Mouse (Mus musculus) embryonic facial prominence, embryonic 10.5 days (tissue): ENCODE data around the gene Scamp1. TPM values are rescaled to one million over a fixed set of nuclear protein-coding genes. Genes with fewer than 3 reads are reported as not detected.

Experiments
- DNase-seq: peaks from one replicate; pipeline ENCODE4 v3.0.0-alpha.2; 2017; ENCODE audit warnings: low spot score
- H3K27ac ChIP-seq: fragments of 300-500 bp; sonication (generic); replicated peaks from 2 replicates; pipeline ENCODE4 v1.5.1; 2016; ENCODE audit warnings: mild to moderate bottlenecking
- H3K27me3 ChIP-seq: fragments of 300-500 bp; sonication (generic); replicated peaks from 2 replicates; pipeline ENCODE4 v1.6.1; 2016; ENCODE audit warnings: low read depth, mild to moderate bottlenecking; ENCODE audit not compliant: poor library complexity, severe bottlenecking
- H3K36me3 ChIP-seq: fragments of 300-500 bp; sonication (generic); replicated peaks from 2 replicates; pipeline ENCODE4 v1.6.1; 2016; ENCODE audit warnings: mild to moderate bottlenecking, moderate library complexity
- H3K4me1 ChIP-seq: fragments of 300-500 bp; sonication (generic); 2 replicates; pipeline ENCODE4 v1.6.1; 2016
- H3K4me3 ChIP-seq: fragments of 300-500 bp; sonication (generic); 2 replicates; pipeline ENCODE4 v1.5.1; 2016; ENCODE audit warnings: mild to moderate bottlenecking, moderate library complexity
- H3K9me3 ChIP-seq: fragments of 300-500 bp; sonication (generic); 2 replicates; pipeline ENCODE4 v1.6.1; 2016; ENCODE audit warnings: mild to moderate bottlenecking
- WGBS: fragments of 180-500 bp; shearing (Covaris S2); methylation state at CpG from one replicate; pipeline ENCODE4 v1.1.7; 2016; 5-methylcytosine and 5-hydroxymethylcytosine counted together
- polyA plus RNA-seq: library from polyadenylated mRNA; unstranded; fragments of >200 nt; fragmentation: Nextera tagmentation; extraction: Ambion mirVana; gene quantifications from 2 replicates; pipeline ENCODE4 v1.2.1, GENCODE M21; 2016

Scamp1 gene
- polyA plus RNA-seq, 1 experiment from 2014 or later, result 27.6 TPM

- Histone ChIP-seq H3K27me3 (peaks cover 2% of the 10 kb centered on the region; the same call in 1 of the 2 replicates), H3K9me3 (no peaks in the 10 kb centered on the region), H3K4me1 (peaks cover 25% of the 10 kb centered on the region), H3K27ac (no peak overlapping the region), H3K36me3 (peaks cover 32% of the 10 kb centered on the region), H3K4me3 (no peak overlapping the region)
- no peak for DNase-seq
- WGBS, result 85% methylated on average over 5 of the region's 5 CpGs
Measured at GRCm38 (mm10) chr13:94180477-94181420, 104.9 kb downstream of the Scamp1 start.

GRCm38 (mm10) chr13:94178401-94179040 is 107.1 kb downstream of the Scamp1 start:
- H3K27me3 ChIP-seq, result peaks cover 24% of the 10 kb centered on the region
- 77% methylated on average over 11 of the region's 11 CpGs for WGBS
- H3K4me3 ChIP-seq, result no peak overlapping the region
- DNase-seq, result no peak
- peaks cover 33% of the 10 kb centered on the region for H3K36me3 ChIP-seq
- no peaks in the 10 kb centered on the region for H3K9me3 ChIP-seq
- H3K4me1 ChIP-seq, result peaks cover 47% of the 10 kb centered on the region
- peak overlapping the region; percentile 48; the same call in 1 of the 2 replicates for H3K27ac ChIP-seq

GRCm38 (mm10) chr13:94177148-94177547 is 108.5 kb downstream of the Scamp1 start:
- Histone ChIP-seq H3K36me3 (peaks cover 33% of the 10 kb centered on the region), H3K27ac (no peak overlapping the region), H3K4me3 (no peak overlapping the region), H3K9me3 (no peaks in the 10 kb centered on the region), H3K4me1 (peaks cover 57% of the 10 kb centered on the region), H3K27me3 (peaks cover 36% of the 10 kb centered on the region)
- 57% methylated on average over 7 of the region's 7 CpGs for WGBS
- peak; percentile 49 for DNase-seq

GRCm38 (mm10) chr13:94175379-94176050 is 110.1 kb downstream of the Scamp1 start:
- Histone ChIP-seq H3K4me3 (0 out of 2 replicates have a peak overlapping the region, but pooled peaks have one; percentile 65), H3K4me1 (peaks cover 57% of the 10 kb centered on the region), H3K27ac (no peak overlapping the region), H3K27me3 (peaks cover 52% of the 10 kb centered on the region), H3K36me3 (peaks cover 28% of the 10 kb centered on the region), H3K9me3 (no peaks in the 10 kb centered on the region)
- no peak for DNase-seq
- 58% methylated on average over 6 of the region's 6 CpGs for WGBS

- Histone ChIP-seq H3K36me3 (peaks cover 27% of the 10 kb centered on the region), H3K4me3 (peak overlapping the region; percentile 65), H3K4me1 (peaks cover 55% of the 10 kb centered on the region), H3K27ac (no peak overlapping the region), H3K9me3 (no peaks in the 10 kb centered on the region), H3K27me3 (peaks cover 56% of the 10 kb centered on the region)
- DNase-seq, result no peak
- 17% methylated on average over 16 of the region's 16 CpGs for WGBS
Measured at GRCm38 (mm10) chr13:94174577-94175279, 110.9 kb downstream of the Scamp1 start.

GRCm38 (mm10) chr13:94173633-94174576 is 111.8 kb downstream of the Scamp1 start:
- Histone ChIP-seq H3K4me1 (peaks cover 51% of the 10 kb centered on the region), H3K27me3 (peaks cover 56% of the 10 kb centered on the region), H3K27ac (peak overlapping the region; percentile 68), H3K36me3 (peaks cover 19% of the 10 kb centered on the region), H3K4me3 (peak overlapping the region; percentile 65), H3K9me3 (no peaks in the 10 kb centered on the region)
- peak; percentile 75 for DNase-seq
- WGBS, result 3% methylated on average over 55 of the region's 55 CpGs

GRCm38 (mm10) chr13:94172533-94173310 is 112.9 kb downstream of the Scamp1 start:
- H3K27ac ChIP-seq, result no peak overlapping the region
- H3K4me3 ChIP-seq, result no peak overlapping the region
- H3K9me3 ChIP-seq, result no peaks in the 10 kb centered on the region
- peaks cover 56% of the 10 kb centered on the region for H3K27me3 ChIP-seq
- H3K36me3 ChIP-seq, result peaks cover 10% of the 10 kb centered on the region
- 75% methylated on average over 15 of the region's 15 CpGs for WGBS
- H3K4me1 ChIP-seq, result peaks cover 41% of the 10 kb centered on the region
- DNase-seq, result no peak

GRCm38 (mm10) chr13:94171612-94172011 is 114.0 kb downstream of the Scamp1 start:
- DNase-seq, result no peak
- no peak overlapping the region for H3K4me3 ChIP-seq
- peaks cover 42% of the 10 kb centered on the region for H3K4me1 ChIP-seq
- no peak overlapping the region for H3K27ac ChIP-seq
- peaks cover 5% of the 10 kb centered on the region; the same call in 1 of the 2 replicates for H3K36me3 ChIP-seq
- peaks cover 56% of the 10 kb centered on the region for H3K27me3 ChIP-seq
- H3K9me3 ChIP-seq, result no peaks in the 10 kb centered on the region
- 39% methylated on average over 5 of the region's 5 CpGs for WGBS

GRCm38 (mm10) chr13:94169325-94169916 is 116.2 kb downstream of the Scamp1 start:
- Histone ChIP-seq H3K27ac (no peak overlapping the region), H3K36me3 (0 out of 2 replicates have a peak, but pooled peaks cover under 1% of the 10 kb centered on the region), H3K4me1 (peaks cover 39% of the 10 kb centered on the region), H3K4me3 (no peak overlapping the region), H3K9me3 (no peaks in the 10 kb centered on the region), H3K27me3 (peaks cover 41% of the 10 kb centered on the region)
- no peak for DNase-seq
- 64% methylated on average over 6 of the region's 6 CpGs for WGBS

- DNase-seq, result no peak
- no peaks in the 10 kb centered on the region for H3K9me3 ChIP-seq
Measured at GRCm38 (mm10) chr13:94168319-94168718, 117.3 kb downstream of the Scamp1 start.

More at GRCm38 (mm10) chr13:94168319-94168718, 117.3 kb downstream of the Scamp1 start:
- Histone ChIP-seq H3K36me3 (no peaks in the 10 kb centered on the region), H3K4me1 (peaks cover 28% of the 10 kb centered on the region), H3K27me3 (peaks cover 30% of the 10 kb centered on the region), H3K4me3 (no peak overlapping the region), H3K27ac (no peak overlapping the region)
- 80% methylated on average over 5 of the region's 5 CpGs for WGBS
